Mouse (Mus musculus) heart, postnatal 0 days (tissue): ENCODE data around the gene Arnt2. TPM values are rescaled to one million over a fixed set of nuclear protein-coding genes. Genes with fewer than 3 reads are reported as not detected.

Experiments
- ATAC-seq: fragments of 200-750 bp; cut with Nextera tagmentation; 2 replicates; pipeline ENCODE4 v1.8.0; 2017; ENCODE audit warnings: low read depth, moderate number of reproducible peaks, moderate library complexity; ENCODE audit not compliant: insufficient read depth
- DNase-seq: peaks from one replicate; pipeline ENCODE4 v3.0.0-alpha.2; 2016; ENCODE audit warnings: low spot score
- H3K27ac ChIP-seq: fragments of 300-500 bp; sonication (generic); 2 replicates; pipeline ENCODE4 v1.5.1; 2014; ENCODE audit warnings: low read depth, mild to moderate bottlenecking
- H3K27me3 ChIP-seq: fragments of 300-500 bp; sonication (generic); 2 replicates; pipeline ENCODE4 v1.6.1; 2014; ENCODE audit warnings: low read length, mixed read lengths; ENCODE audit not compliant: control insufficient read depth, insufficient read depth
- H3K36me3 ChIP-seq: fragments of 300-500 bp; sonication (generic); replicated peaks from 2 replicates; pipeline ENCODE4 v1.6.1; 2014; ENCODE audit warnings: low read length, mixed read lengths; ENCODE audit not compliant: control insufficient read depth, insufficient read depth
- H3K4me1 ChIP-seq: fragments of 300-500 bp; sonication (generic); 2 replicates; pipeline ENCODE4 v1.6.1; 2014; ENCODE audit warnings: antibody characterized with exemption; ENCODE audit not compliant: control insufficient read depth, insufficient read depth
- H3K4me2 ChIP-seq: fragments of 300-500 bp; sonication (generic); 2 replicates; pipeline ENCODE4 v1.6.1; 2014; ENCODE audit warnings: low read depth, mild to moderate bottlenecking, low read length, moderate library complexity
- H3K4me3 ChIP-seq: fragments of 300-500 bp; sonication (generic); 2 replicates; pipeline ENCODE4 v1.5.1; 2014; ENCODE audit warnings: low read depth, low read length
- H3K9ac ChIP-seq: fragments of 300-500 bp; sonication (generic); replicated peaks from 2 replicates; pipeline ENCODE4 v1.6.1; 2014; ENCODE audit warnings: low read depth, low read length, mixed read lengths
- H3K9me3 ChIP-seq: fragments of 300-500 bp; sonication (generic); replicated peaks from 2 replicates; pipeline ENCODE4 v1.6.1; 2016; ENCODE audit warnings: low read length; ENCODE audit not compliant: control insufficient read depth
- CTCF ChIP-seq: IDR thresholded peaks from 2 replicates; pipeline ENCODE4 v1.5.1; 2016; ENCODE audit warnings: antibody characterized with exemption, control low read depth, low read depth
- EP300 ChIP-seq: IDR thresholded peaks from 2 replicates; pipeline ENCODE4 v1.6.1; 2016; ENCODE audit warnings: antibody characterized with exemption, low read depth
- WGBS: fragments of 180-500 bp; shearing (Covaris S2); extraction: QIAGEN DNeasy Blood & Tissue Kit; methylation state at CpG from one replicate; pipeline ENCODE4 v1.1.7; 2014; 5-methylcytosine and 5-hydroxymethylcytosine counted together
- polyA plus RNA-seq: library from polyadenylated mRNA; unstranded; fragments of >200 nt; fragmentation: Nextera tagmentation; extraction: Ambion mirVana; gene quantifications from 2 replicates; pipeline ENCODE4 v1.2.1, GENCODE M21; 2015
- total RNA-seq: library from RNA; depleted of rRNA; stranded (reverse); fragments of >200 nt; gene quantifications from 2 replicates; pipeline ENCODE4 v1.2.3, GENCODE M21; 2014; ENCODE audit warnings: low replicate concordance

Gene Arnt2
- total and polyA plus RNA-seq, 2 experiments from 2014 or later: 0.31 to 2.1 TPM

- DNase-seq (no peak), ATAC-seq (no peak)
- Histone ChIP-seq H3K4me3 (no peak overlapping the region), H3K27ac (no peak overlapping the region), H3K9ac (no peak overlapping the region), H3K4me1 (no peaks in the 10 kb centered on the region), H3K36me3 (no peaks in the 10 kb centered on the region), H3K27me3 (no peaks in the 10 kb centered on the region), H3K4me2 (no peak overlapping the region), H3K9me3 (no peaks in the 10 kb centered on the region)
- 80% methylated on average over 7 of the region's 7 CpGs for WGBS
- TF ChIP-seq CTCF: 0 out of 2 replicates have a peak, but pooled peaks have one; percentile 33
- no peak for TF ChIP-seq EP300
Measured at GRCm38 (mm10) chr7:84424670-84425385, 14.9 kb upstream of the Arnt2 start.

DNA sequence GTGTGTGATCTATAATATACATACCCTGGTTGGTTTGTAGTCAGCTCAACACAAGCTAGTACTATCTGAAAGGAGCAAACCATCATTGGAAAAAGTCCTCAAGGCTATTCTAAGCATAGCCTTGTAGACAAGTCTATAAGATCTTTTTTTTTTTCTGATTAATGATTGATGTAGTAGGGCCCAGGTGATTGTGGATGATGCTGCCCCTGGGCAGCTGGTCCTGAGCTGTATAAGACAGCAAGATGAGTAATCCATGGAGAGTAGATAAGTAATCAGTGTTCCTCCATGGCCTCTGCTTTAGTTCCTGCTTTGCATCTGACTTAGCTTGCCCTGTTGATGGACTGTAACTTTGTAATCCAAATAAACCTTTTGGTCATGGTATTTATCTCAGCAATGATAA, 11.8 kb upstream of the Arnt2 start:
- no peak for TF ChIP-seq CTCF
- no peak for TF ChIP-seq EP300
- DNase-seq: no peak
- no peaks in the 10 kb centered on the region for H3K36me3 ChIP-seq

DNA sequence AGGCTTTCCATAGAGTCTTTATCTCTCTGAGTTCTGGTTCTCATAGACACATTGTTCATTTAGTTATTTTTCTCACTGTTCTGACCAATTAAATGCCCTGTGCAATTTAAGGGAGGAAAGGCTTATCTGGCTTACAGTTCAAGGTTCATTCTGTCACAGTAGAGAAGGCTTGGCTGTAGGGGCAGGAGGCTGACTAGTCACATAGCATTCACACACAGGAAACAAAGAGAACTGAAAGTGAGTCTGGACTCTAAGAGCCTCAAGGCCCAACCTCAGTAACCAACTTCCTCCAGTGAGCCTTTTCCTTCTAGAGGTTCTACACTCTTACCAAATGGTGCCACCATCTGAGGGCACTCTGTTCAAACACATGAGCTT, 11.3 kb upstream of the Arnt2 start:
- Histone ChIP-seq H3K4me2 (no peak overlapping the region), H3K4me1 (no peaks in the 10 kb centered on the region), H3K36me3 (no peaks in the 10 kb centered on the region), H3K27me3 (no peaks in the 10 kb centered on the region), H3K27ac (no peak overlapping the region), H3K4me3 (no peak overlapping the region), H3K9ac (no peak overlapping the region), H3K9me3 (no peaks in the 10 kb centered on the region)
- DNase-seq: no peak
- TF ChIP-seq CTCF (no peak), EP300 (no peak)
- no peak for ATAC-seq

More for the DNA sequence above, 11.8 kb upstream of the Arnt2 start:
- no peaks in the 10 kb centered on the region for H3K4me1 ChIP-seq
- no peak overlapping the region for H3K9ac ChIP-seq
- no peaks in the 10 kb centered on the region for H3K9me3 ChIP-seq
- H3K4me3 ChIP-seq: no peak overlapping the region
- H3K27me3 ChIP-seq: no peaks in the 10 kb centered on the region
- H3K4me2 ChIP-seq: no peak overlapping the region
- ATAC-seq: no peak
- H3K27ac ChIP-seq: no peak overlapping the region

DNA sequence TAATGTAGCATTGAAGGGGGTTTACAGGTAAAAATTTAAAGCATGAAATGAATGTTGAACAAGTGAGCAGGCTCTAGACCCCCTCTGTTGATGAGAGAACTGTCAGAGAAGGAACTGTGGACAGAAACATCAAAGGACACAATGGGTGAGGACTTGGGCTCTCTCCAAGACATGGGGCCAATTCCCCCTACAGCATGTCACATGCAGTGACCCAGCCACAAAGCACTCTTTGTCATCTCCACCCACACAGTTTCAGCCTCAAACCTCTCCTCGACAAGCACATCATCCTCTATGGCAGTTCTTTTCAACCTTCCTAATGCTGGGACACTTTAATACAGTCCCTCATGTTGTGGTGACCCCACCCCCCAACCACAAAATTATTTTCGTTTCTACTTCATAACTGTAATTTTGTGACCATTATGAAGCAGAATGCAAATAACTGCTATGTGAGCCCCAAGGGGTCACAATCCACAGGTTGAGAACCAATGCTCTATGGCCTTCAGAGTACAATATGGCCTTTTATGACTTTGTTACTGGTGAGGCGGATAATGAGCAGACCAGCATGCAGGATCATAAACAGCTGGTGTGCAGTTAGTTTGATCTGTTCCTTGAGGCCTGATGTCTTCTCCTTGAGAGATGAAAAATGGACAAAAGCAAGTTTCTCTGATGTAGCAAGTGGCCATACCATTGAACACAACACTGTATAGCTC, 10.8 kb upstream of the Arnt2 start:
- Histone ChIP-seq H3K27ac (no peak overlapping the region), H3K4me2 (no peak overlapping the region), H3K9ac (no peak overlapping the region), H3K27me3 (no peaks in the 10 kb centered on the region), H3K9me3 (no peaks in the 10 kb centered on the region), H3K4me1 (no peaks in the 10 kb centered on the region), H3K4me3 (no peak overlapping the region), H3K36me3 (no peaks in the 10 kb centered on the region)
- 61% methylated on average over 3 of the region's 3 CpGs for WGBS
- no peak for ATAC-seq
- no peak for TF ChIP-seq EP300
- no peak for DNase-seq

DNA sequence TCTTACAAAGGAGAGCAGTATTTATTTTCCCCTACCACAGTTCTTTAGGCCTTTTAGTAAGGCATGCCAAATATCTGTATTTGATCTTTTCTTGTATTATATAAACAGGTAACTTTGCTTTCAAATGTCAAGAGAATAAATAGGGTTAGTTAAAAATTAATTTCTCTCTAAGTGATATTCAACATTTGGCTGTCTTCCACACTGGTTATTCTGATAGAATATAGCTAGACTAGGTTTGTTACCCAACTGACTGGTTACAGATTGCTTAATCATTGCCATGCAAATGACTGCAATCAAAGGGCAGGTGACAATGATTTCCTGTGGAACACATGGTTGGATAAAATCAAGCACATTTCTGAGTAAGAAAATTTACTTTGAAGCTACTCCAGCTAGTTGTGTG, 7.5 kb upstream of the Arnt2 start:
- Histone ChIP-seq H3K36me3 (no peaks in the 10 kb centered on the region), H3K4me2 (no peak overlapping the region), H3K4me1 (no peaks in the 10 kb centered on the region), H3K9me3 (no peaks in the 10 kb centered on the region), H3K27ac (no peak overlapping the region), H3K9ac (no peak overlapping the region), H3K27me3 (no peaks in the 10 kb centered on the region), H3K4me3 (no peak overlapping the region)
- no peak for ATAC-seq
- TF ChIP-seq CTCF (no peak), EP300 (no peak)
- DNase-seq: no peak
